Mouse (Mus musculus) cerebellum, adult 2 months (tissue): ENCODE measurements around the gene Galnt6.

ENCODE experiments used
- CTCF ChIP-seq: fragments of 200-500 bp; IDR thresholded peaks from 2 replicates; pipeline ENCODE4 v1.5.1; 2011; ENCODE audit warnings: low read depth, mild to moderate bottlenecking, control low read depth, low read length, moderate library complexity, borderline replicate concordance; ENCODE audit not compliant: insufficient read depth
- POLR2A ChIP-seq: fragments of 200-500 bp; IDR thresholded peaks from 2 replicates; pipeline ENCODE4 v1.6.1; 2011; ENCODE audit warnings: low read length, control low read depth, borderline replicate concordance; ENCODE audit not compliant: insufficient read depth

GRCm38 (mm10) chr15:100735095-100735952 is 6.1 kb upstream of the Galnt6 start:
- TF ChIP-seq CTCF (no peak), POLR2A (no peak)
